Mouse (Mus musculus): ENCODE measurements around the gene Cdkl4.
"Not testable (repeated sequence)": the region's sequence is repeated elsewhere in the genome, so short reads cannot be mapped to it uniquely, and the experiment has no call there.

- not testable (repeated sequence) for TF ChIP-seq CTCF (IDR thresholded peaks at IDR 0.05; ENCODE audit: low read depth, low read length); POLR2A (IDR thresholded peaks at IDR 0.05; ENCODE audit: borderline replicate concordance, low read depth, low read length)
Measured at GRCm38 (mm10) chr17:80569718-80570117, 7.9 kb downstream of the Cdkl4 start.
